Mouse (Mus musculus): ENCODE results near the gene Ptprm.

Ptprm gene

GRCm38 (mm10) chr17:67136421-67136820, 217.8 kb downstream of the Ptprm start:
- DNase-seq (ENCODE audit: low spot score): no peak

DNA sequence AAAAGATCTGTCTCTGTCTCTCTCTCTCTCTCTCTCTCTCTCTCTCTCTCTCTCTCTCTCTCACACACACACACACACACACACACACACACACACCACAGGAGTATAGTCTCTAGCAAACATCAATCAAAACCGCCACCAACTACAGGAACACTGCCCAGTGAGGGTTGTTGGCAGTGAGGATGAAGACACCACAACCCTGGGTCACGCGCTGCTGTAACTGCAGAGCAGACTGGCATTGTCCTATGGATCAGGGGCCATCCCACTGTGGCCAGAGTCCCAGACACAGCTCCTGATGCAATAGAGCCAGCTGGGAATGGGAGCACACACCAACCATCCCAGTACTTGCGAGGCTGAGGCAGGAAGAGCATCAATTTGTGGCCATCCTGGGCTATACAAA, 220.0 kb downstream of the Ptprm start:
- no peak for DNase-seq (ENCODE audit: low spot score)

DNA sequence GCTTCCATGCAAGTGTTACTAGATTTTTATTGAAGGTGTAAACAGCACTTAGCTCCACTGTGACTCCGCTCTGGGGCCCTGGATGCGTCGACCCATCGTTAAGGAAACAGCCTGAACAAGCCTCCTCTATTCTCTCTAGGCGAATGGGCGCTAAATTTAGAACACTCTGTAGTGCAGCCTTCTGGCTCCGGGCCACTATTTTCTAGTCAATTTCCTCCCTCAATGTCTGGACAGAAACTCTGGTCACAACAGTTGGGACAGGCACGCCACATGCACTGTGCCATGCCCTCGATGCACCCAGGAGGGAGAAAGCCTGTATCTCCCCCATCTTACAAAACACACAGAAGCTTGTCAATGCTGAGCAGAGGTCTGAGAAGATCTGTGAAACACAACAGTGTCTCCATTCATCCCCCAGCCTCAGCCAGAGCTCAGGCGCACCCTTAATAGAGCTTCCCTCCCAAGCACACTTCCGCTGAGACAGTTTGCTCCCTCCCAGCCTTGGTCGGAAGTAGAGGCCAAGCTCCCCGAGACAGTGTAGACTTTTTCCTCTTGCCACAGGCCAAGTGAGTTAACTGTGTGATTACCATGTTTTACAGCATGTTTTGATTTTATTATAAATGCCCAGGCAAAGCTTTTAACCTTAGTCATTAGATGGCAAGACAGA, 220.7 kb downstream of the Ptprm start:
- no peak for DNase-seq (ENCODE audit: low spot score)

- no peak for DNase-seq (ENCODE audit: low spot score)
Measured at GRCm38 (mm10) chr17:67133026-67133425, 221.2 kb downstream of the Ptprm start.

DNA sequence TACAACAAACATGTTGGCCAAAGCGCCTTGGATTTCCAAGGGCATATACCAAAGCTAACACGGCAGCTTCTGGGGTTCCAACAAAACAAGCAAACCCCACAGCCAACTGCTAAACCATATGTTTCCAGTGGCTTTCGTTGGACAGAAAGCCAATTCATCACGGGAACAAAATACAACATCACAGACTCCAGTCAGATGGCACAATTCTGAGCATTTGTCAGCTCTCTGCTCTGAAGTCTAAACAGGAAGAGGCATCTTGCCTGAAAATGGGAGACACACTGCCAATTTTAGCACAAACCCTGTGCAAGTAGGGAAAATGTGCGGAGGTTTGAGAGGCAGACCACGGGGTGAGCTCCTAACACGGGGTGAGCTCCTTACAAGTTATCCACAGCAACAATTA, 226.7 kb downstream of the Ptprm start:
- no peak for DNase-seq (ENCODE audit: low spot score)

GRCm38 (mm10) chr17:67125596-67125995, 228.7 kb downstream of the Ptprm start:
- no peak for DNase-seq (ENCODE audit: low spot score)

DNA sequence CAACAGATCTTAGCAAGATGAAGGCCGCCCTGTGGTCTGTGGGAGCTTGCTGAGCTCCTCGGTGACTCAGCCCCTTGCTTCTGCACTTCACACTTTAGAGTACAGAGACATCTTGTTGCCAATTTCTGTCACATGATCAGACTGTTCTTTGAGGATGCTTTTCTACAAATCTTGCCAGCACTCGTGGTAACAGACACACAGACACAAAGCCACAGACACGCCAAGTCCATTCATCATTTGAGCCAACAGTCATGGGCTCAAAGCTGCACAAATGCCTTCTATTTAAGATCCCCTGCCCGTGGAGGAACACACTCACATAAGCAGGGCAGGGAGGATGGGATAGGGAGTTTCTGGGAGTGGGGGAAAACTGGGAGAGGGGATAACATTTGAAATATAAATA, 230.0 kb downstream of the Ptprm start:
- no peak for DNase-seq (ENCODE audit: low spot score)

DNA sequence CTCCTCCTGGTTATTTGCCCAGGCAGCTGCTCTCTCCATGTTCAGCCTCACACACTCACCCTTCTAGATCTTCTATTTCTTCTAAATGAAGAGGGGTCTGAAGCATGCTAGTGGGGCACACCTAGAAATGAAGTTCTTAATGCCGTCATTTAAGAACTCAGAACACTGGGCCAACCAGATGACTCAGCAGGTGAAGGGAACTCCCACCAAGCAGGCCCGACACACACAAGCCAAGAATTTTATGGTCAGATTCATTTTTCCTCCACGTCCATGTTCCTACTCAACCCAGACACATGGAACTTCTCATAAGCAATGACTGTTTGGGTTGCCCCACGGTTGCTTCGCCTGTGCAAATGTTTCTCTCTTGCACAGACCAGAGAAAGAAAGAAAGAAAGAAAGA, 230.5 kb downstream of the Ptprm start:
- no peak for DNase-seq (ENCODE audit: low spot score)

DNA sequence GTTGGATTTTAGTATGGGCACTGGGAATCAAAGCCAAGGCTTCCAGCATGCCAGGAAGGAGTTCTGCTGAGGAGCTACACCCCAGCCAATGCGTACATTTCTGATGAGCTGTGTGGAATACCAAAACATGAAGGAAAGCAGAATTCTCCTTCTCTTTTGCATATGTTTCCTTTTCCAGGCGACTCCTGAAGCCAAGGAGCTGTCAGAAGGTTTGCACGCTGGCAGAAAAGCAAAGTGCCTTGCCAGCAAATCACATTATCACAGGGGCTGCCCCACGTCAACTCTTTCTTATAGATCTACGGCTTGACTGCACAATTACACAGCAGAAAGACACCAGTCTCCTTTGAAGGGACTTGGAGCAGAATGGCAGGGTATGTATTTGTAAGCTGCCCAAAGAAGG, 233.4 kb downstream of the Ptprm start:
- DNase-seq (ENCODE audit: low spot score): no peak

DNA sequence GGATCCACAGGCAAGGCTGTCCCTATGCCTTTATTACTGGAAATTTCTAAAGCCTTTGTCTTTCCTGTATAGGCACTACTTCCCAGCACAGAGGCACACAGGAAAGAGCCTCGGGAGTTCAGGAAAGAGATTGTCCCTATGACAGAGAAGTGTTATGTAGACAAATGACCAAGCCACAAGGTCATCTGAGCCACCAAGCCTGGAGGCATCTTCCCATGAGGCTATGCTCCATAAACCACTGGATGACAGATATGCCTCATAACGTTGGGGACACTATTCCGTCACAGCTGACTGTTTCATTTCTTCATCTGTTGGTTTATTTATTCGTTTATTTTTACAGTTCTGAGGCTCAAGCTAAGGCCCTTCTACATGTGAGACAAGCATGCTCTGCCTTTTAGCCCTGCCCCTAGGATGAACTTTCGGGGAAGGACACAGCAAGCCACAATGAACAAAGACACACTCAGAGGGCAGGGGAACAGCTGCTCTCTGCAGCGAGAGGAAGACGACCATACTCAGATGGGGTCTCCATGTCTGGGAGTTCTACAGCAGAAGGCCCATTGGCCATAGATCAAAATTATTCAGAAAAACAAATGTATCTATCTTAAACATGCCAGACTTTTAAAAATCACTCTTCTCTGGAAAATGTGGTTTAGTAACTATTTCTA, 235.4 kb downstream of the Ptprm start:
- DNase-seq (ENCODE audit: low spot score): no peak

- no peak for DNase-seq (ENCODE audit: low spot score)
Measured at GRCm38 (mm10) chr17:67114842-67115241, 239.4 kb downstream of the Ptprm start.

- DNase-seq (ENCODE audit: low spot score): no peak
Measured at GRCm38 (mm10) chr17:67112679-67113078, 241.6 kb downstream of the Ptprm start.

DNA sequence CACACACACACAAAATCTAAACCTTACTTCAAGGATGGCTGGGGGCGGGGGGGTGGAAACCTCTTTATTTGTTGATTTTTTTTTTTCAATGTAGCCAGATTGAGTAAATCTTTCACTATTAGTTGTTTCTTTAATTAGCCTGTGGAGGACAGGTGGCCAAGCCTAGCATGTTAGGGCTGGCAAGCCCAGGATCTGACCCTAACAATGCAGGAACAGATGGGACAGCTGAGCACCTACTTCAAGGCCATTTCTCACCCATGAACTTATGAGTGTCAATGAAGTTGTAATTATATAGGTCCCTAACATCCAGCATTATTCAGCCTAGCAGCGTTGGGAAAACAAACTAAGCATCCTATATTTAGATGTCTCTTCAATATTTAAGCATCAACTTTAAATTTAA, 248.1 kb downstream of the Ptprm start:
- DNase-seq (ENCODE audit: low spot score): no peak

DNA sequence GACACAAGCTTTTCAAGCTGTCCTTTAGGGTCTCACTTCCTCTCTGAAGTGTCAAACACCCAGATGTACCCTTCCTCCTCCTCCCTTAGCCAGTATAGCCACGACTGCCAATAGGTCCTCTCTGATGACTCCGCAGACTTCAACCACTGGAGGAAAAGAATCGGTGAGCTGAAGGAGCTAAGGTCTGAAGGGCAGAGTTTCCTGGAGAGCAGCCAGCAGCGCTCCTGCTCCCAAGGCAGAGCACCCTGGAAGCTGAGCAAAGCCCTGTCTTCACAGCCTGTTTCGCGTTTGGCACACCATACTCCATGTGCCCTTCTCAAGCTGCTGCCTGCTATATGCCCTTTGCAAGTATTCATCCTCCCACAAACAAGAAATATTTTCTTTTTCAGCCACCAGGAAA, 252.2 kb downstream of the Ptprm start:
- DNase-seq (ENCODE audit: low spot score): no peak

DNA sequence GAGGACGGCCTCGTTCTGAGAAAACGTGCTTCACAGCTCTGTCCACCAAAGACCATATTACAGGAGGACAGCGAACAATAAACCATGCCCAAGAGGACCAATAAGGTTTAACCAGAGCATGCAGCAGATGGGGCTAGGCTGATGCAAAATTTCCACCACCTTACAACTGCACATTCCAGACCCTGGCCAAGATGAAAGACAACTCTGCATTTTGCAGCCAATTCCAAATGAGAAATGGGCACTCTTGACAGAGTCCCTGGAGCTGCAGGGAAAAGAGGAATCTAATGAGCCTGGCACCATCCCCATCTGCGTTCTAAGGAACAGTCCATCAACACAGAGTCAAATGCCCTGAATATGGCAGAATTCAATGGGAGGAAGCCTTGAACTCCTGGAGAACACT, 263.3 kb downstream of the Ptprm start:
- DNase-seq (ENCODE audit: low spot score): no peak

DNA sequence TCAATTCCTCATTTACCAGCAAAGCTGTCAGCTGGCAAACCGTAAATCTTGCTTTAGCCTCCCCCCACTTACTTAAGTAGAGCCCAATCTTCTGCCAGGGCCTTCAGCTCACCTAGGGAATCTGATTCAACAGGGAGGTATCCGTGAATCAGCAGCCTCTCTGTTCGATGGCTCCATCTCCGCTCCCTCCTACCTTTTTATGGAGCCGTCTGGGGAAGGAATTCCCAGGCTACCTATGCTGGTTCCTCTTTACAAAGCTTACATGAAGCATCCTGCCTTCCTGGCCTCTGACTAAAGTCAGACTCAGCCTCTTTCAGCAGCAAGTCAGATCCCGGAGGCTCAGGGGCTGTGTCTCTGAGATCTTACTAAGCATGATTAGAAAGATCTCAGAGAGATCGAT, 264.1 kb downstream of the Ptprm start:
- DNase-seq (ENCODE audit: low spot score): no peak

GRCm38 (mm10) chr17:67089611-67090010, 264.6 kb downstream of the Ptprm start:
- DNase-seq (ENCODE audit: low spot score): no peak

DNA sequence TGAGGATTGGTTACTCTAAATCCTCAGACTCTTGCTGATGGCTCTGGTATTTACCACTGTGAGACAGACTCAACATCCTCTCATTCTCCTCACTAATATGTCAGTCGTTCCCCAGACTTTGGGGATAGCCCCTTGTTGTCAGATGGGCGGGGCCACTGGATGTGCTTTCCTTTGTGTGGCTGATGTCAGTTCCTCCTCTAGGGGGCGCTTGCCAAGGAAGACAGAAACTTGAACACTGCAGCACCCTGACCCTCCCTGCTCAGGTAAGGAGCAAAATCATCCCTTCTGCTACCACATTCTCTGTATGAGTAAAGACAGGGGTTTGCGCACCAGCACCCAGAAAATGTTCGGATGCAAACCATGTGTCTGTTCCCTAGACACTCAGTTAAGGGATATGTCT, 266.7 kb downstream of the Ptprm start:
- DNase-seq (ENCODE audit: low spot score): no peak

DNA sequence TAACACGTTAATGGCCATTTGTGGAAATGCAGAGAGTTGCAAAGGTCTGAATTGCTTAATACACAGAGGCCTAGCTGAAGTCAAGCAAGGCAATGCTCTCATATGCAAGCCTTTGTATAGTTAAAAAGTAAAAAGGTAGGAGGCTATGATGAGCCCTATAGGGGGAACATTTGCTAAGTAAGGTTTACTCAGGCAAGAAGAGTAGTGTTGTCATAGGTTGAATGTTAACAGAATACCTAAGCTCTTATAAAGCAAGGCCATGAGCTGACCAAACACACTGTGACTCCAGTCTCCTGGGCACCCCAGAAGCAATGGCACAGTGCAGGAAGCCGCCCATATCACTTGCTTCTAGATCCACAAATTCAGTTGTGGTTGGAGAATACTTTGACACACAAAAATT, 267.4 kb downstream of the Ptprm start:
- DNase-seq (ENCODE audit: low spot score): no peak

- DNase-seq (ENCODE audit: low spot score): no peak
Measured at GRCm38 (mm10) chr17:67084501-67084900, 269.8 kb downstream of the Ptprm start.

DNA sequence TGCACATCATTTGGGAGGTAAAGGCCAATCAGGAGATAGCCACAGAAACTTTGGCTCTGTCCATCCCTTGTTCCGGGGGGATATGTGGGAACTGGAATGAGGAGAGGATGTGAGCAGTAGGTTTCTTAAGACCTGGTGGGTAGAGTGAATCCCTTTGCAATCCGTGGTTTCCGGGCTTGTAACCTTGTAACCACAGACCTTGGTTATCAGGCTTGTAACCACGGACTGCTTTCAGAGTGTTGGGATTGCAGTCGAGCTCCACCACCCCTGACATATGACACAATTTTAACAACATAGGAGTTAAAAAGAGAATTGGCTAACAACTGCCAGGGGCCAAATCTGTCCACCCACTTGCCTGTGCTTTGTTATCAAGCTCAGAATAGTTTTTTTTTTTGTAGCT, 270.2 kb downstream of the Ptprm start:
- DNase-seq (ENCODE audit: low spot score): no peak

- DNase-seq (ENCODE audit: low spot score): no peak
Measured at GRCm38 (mm10) chr17:67079570-67079969, 274.7 kb downstream of the Ptprm start.

GRCm38 (mm10) chr17:67073580-67073979, 280.7 kb downstream of the Ptprm start:
- DNase-seq (ENCODE audit: low spot score): no peak

- no peak for DNase-seq (ENCODE audit: low spot score)
Measured at GRCm38 (mm10) chr17:67073139-67073538, 281.1 kb downstream of the Ptprm start.

All from ovary, postnatal 14 days (tissue).